In the genomic region with DNA sequence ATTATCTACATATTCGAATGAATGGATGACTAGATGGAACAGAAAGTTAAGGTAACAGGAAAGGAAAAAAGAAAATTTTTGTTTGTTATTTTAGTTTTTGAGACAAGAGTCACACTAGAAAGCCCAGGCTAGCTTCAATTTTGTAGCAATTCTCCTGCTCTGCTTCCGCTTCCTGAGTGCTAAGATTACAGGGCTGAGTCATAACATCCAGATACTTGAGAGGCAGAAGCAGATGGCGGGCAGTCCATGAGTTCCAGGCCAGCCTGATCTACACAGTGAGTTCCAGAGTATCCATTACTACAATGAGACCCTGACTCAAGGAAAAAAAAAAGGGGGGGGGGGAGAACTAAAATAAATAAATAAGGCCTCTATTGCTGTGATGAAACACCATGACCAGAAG, we compare ENCODE assay signal across 24 mouse cellular contexts. TPM values are rescaled to one million over a fixed set of nuclear protein-coding genes. Genes with fewer than 3 reads are reported as not detected.
DNase-seq lines count a peak whose midpoint lies in the region; ATAC-seq and TF ChIP-seq lines count a peak whose summit lies in the region.
"Had no signal": no experiment of that assay in that cellular context is flagged by ENCODE, and none has a peak within 500 bp of the region (broad histone marks: within the 10 kb centered on the region; RNA-seq: fewer than 3 reads in every experiment).

No protein-coding gene starts in this region.

- no peaks in the 10 kb centered on the region for H3K36me3 ChIP-seq in C2C12 (ENCODE audit: control insufficient read depth, insufficient read depth)
- no peaks in the 10 kb centered on the region for H3K36me3 ChIP-seq in liver, postnatal 0 days (replicated peaks; ENCODE audit: insufficient read depth, low read length)
- H3K36me3 ChIP-seq: embryonic facial prominence, embryonic 15.5 days; forebrain, embryonic 12.5 days had no signal

- no peak for TF ChIP-seq EP300 in liver, postnatal 0 days (IDR thresholded peaks at IDR 0.05; ENCODE audit: low read depth)

- no peaks in the 10 kb centered on the region for H3K27me3 ChIP-seq in C2C12 (ENCODE audit: control insufficient read depth, insufficient read depth, insufficient read length)
- H3K27me3 ChIP-seq in liver, postnatal 0 days (ENCODE audit: insufficient read depth, low read length) = no peaks in the 10 kb centered on the region
- H3K27me3 ChIP-seq: embryonic facial prominence, embryonic 13.5 days; embryonic facial prominence, embryonic 15.5 days; forebrain, embryonic 12.5 days had no signal

- H3K4me1 ChIP-seq in liver, postnatal 0 days (ENCODE audit: insufficient read depth) = peaks cover 7% of the 10 kb centered on the region; the same call in 1 of the 2 replicates
- H3K4me1 ChIP-seq: embryonic facial prominence, embryonic 13.5 days; embryonic facial prominence, embryonic 15.5 days; forebrain, embryonic 12.5 days had no signal

- no peak overlapping the region for H3ac ChIP-seq in C2C12 (ENCODE audit: control insufficient read depth, insufficient read length, low read depth)

- no peaks in the 10 kb centered on the region for H3K79me2 ChIP-seq in C2C12 (ENCODE audit: control insufficient read depth, insufficient read depth)

- H3K4me2 ChIP-seq in liver, postnatal 0 days (ENCODE audit: low read depth, low read length) = no peak overlapping the region
- H3K4me2 ChIP-seq: embryonic facial prominence, embryonic 13.5 days; embryonic facial prominence, embryonic 15.5 days; forebrain, embryonic 12.5 days had no signal

- 81% methylated on average over 3 of the region's 3 CpGs for WGBS in liver, postnatal 0 days (ENCODE audit: insufficient replicate concordance)

- ATAC-seq in liver, postnatal 0 days = no peak
- ATAC-seq: forebrain, embryonic 14.5 days; forebrain, embryonic 16.5 days had no signal

- H3K9me3 ChIP-seq in liver, postnatal 0 days (ENCODE audit: low read length) = no peaks in the 10 kb centered on the region
- H3K9me3 ChIP-seq: embryonic facial prominence, embryonic 13.5 days; embryonic facial prominence, embryonic 15.5 days; forebrain, embryonic 10.5 days; forebrain, embryonic 12.5 days; G1E had no signal

- H3K79me3 ChIP-seq in C2C12 (ENCODE audit: low read depth) = no peaks in the 10 kb centered on the region

- H3K4me3 ChIP-seq in C2C12 (ENCODE audit: insufficient read depth, poor library complexity, severe bottlenecking) = no peak overlapping the region
- no peak overlapping the region for H3K4me3 ChIP-seq in liver, postnatal 0 days (ENCODE audit: low read depth, low read length)
- H3K4me3 ChIP-seq: embryonic facial prominence, embryonic 13.5 days; embryonic facial prominence, embryonic 15.5 days; erythroblast, embryonic 14.5 days; forebrain, embryonic 10.5 days; forebrain, embryonic 12.5 days had no signal

- peak; percentile 36 for DNase-seq in NIH3T3 (ENCODE audit: low read depth)
- no peak for DNase-seq in lung, postnatal 14 days
- DNase-seq in liver, postnatal 0 days = no peak
- DNase-seq in lung, postnatal 10 days = no peak
- DNase-seq: adrenal gland, adult 2 months; adrenal gland, postnatal 10 days; adrenal gland, postnatal 25 days; B cell, adult 2 months; cerebellum, adult 11 months; cerebellum, adult 18-20 months; cerebellum, adult 8-10 months; cerebellum, adult 9-11 months; cerebellum, postnatal 14 days; cerebellum, postnatal 36 days; embryo, embryonic 11 days had no signal

- no peak overlapping the region for H3K27ac ChIP-seq in liver, postnatal 0 days (ENCODE audit: low read depth)
- H3K27ac ChIP-seq: embryonic facial prominence, embryonic 13.5 days; embryonic facial prominence, embryonic 15.5 days; forebrain, embryonic 10.5 days; forebrain, embryonic 12.5 days had no signal

- TF ChIP-seq CTCF in C2C12 (IDR thresholded peaks at IDR 0.05; ENCODE audit: control insufficient read depth, insufficient read depth, insufficient read length) = no peak
- TF ChIP-seq CTCF in liver, postnatal 0 days (IDR thresholded peaks at IDR 0.05; ENCODE audit: low read depth) = no peak

- no peak overlapping the region for H3K9ac ChIP-seq in liver, postnatal 0 days (replicated peaks)
- H3K9ac ChIP-seq: embryonic facial prominence, embryonic 13.5 days; embryonic facial prominence, embryonic 15.5 days; forebrain, embryonic 12.5 days had no signal

TF ChIP-seq in C2C12, 6 proteins besides CTCF, POLR2A, EP300 and RAD21:
- TF ChIP-seq MAX (IDR thresholded peaks at IDR 0.05) = no peak
- no peak for TF ChIP-seq CEBPB (IDR thresholded peaks at IDR 0.05; ENCODE audit: low read depth)
- no peak for TF ChIP-seq MYOG (IDR thresholded peaks at IDR 0.05; ENCODE audit: control insufficient read depth, extremely low read depth, insufficient read length)
- TF ChIP-seq USF1 (IDR thresholded peaks at IDR 0.05; ENCODE audit: low read depth) = no peak
- peak; percentile 68 for TF ChIP-seq MYOD1 (IDR thresholded peaks at IDR 0.05; ENCODE audit: control insufficient read depth, insufficient read length, low read depth)
- no peak for TF ChIP-seq FOSL1 (IDR thresholded peaks at IDR 0.05; ENCODE audit: insufficient read depth, low read length, poor library complexity, severe bottlenecking)

RNA-seq across cellular contexts. Expression of a gene that starts 52.5 kb away (rescaled TPM):
- 10.1 TPM for polyA plus RNA-seq in C2C12 (2012; fragmentation: generic; extraction: Trizol)
- polyA plus RNA-seq in liver, postnatal 0 days (2015; fragmentation: Nextera tagmentation; extraction: Ambion mirVana) = 2.6 and 3.3 TPM in 2 replicates
